Mouse (Mus musculus): ENCODE data around the gene Hmga1.
A peak's percentile ranks its signal among the peaks of the same experiment; 100 is the strongest.

The Hmga1 gene

GRCm38 (mm10) chr17:27556315-27557011 lies at the start of gene Hmga1:
TSS of gene Hmga1 (plus strand) at chr17:27556497.
- DNase-seq: peak; percentile 90

DNA sequence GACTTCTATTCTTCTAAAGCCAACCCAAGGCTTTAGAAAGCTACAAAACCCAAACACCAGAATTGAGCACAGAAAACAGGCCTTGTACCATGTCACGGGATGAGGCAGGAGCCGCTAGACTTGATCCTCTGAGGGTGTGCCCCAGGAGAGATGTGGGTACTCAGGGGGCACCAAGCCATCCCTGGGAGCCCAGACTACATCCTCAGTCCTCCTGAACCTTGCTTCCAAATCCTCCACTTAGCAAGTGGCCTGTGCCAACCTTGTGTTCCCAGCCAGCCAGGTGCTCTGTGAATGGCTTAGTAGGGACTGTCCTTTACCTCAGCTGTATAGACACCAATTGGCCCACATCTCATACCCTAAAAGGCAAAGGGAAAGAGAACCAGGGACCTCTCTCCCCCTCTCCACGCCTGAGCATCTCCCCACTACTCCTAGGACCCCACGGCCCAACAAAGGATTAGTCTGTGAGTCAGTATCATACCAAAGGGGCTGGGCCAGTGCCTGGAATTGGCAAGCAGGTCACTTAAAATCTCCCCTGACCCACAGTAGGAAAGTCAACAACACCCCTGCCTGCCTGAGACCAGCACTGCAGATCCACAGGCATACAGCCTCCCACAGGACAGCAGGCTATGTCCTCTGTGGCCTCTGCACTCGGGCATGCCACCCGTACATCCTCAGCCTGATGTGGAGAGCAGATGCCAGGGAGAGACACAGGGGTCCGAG lies 49.3 kb upstream of the Hmga1 start:
- peak; percentile 54 for DNase-seq

GRCm38 (mm10) chr17:27507591-27507945 lies 48.7 kb upstream of the Hmga1 start:
- no peak for DNase-seq

- no peak for DNase-seq
These were observed 48.3 kb upstream of the Hmga1 start for GRCm38 (mm10) chr17:27508002-27508401.

GRCm38 (mm10) chr17:27508513-27508912 lies 47.8 kb upstream of the Hmga1 start:
- no peak for DNase-seq

- peak; percentile 63 for DNase-seq
These were observed 47.2 kb upstream of the Hmga1 start for GRCm38 (mm10) chr17:27509056-27509455.

DNA sequence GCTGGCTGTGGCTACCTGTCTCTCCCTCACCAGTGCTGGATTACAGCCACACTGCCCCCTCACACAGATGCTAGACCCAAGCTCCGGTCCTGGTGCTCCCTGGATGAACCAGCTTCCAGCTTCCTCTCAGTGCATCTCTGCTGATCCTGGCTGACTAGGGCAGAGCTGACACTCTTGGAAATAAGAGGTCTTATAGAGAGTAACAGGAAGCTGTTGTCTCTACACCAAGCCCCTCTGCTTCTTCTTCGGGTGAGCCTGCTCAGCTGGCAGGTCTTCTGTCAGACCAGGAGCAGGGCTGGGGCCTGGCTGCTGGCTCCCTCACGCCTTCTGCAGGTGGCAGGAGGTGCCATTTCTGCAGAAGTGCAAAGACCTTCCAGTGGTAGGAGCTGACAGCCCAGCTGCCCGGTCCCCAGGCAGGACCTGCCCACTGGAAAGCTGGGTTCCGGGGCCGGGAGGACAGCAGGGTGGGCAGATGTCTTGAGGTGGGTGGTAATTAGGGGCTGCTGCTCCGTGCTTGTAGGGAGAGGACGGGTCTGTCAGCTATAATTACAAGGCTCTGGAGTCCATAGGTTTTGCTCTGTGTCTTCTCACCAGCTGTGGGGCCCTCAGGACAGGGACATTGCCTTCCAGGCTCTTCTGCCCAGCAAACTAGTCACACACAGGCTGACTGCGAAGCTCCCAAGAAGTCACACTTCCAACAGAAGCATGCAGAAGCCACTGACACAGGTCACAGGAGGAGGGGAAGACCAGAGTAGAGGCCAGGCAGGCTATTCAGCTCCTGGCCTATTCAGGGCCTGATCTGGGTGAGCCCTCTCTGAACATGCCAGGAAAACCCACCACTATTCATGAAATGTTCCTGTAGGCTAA lies 45.8 kb upstream of the Hmga1 start:
- DNase-seq: peak; percentile 65

DNA sequence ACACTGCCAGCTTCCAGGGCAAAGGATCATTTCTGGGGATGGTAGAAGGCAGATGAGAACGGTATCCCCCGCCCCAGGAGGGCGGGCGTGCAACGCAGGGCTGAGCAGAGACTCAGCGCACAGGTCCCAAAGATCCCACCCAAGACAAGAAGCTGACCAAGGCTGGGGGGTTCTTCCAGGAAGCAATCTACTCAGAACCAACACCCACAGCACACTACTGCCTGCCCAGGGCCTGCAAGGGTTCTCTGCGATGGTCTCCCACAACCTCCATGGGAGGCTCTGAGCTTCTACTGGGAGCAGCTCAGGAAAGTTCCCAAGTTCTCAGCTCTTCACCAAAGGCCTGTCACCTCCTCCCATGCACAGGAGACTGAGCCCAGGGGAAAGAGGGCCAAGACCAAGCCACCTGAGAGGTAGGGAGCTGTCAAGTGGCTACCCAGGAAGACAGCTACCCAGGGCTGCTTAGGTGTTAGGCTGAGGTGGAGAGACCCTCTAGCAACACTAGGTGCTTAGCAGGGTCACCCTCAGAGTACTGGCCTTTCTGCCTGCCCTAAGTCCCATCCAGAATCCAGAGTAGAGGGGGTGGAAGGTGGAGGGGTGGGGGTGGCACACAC lies 45.1 kb upstream of the Hmga1 start:
- DNase-seq: peak; percentile 57

GRCm38 (mm10) chr17:27511865-27512618 lies 44.3 kb upstream of the Hmga1 start:
- peak; percentile 91 for DNase-seq

DNA sequence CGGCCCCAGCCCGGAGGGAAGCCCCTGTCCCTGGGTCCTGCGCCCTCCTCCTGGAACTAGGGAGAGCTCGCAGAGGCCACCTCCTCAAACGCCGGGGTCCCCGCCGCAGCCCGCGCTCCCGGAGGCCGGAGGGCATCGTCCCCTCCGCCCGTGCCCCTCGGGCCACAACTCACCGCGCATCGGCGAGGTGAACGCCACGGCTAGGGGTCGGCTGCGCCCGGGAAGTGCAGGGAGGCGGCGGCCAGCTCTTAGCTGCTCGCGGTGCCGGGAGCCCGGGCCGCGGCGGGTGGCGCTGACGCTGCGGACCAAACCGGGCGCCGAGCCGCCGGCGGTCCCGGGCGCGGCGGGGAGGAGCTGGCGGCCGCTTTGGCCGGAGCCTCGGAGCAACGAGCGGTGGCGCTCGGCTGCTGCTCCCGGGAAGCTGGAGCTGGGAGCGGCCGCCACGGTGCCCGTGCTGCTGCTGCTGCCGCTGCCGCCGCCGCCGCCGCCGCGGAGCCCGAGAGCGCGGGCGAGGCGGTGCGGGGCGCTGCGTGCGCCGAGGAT lies 43.6 kb upstream of the Hmga1 start:
- DNase-seq: no peak

- DNase-seq: peak; percentile 86
These were observed 42.9 kb upstream of the Hmga1 start for GRCm38 (mm10) chr17:27513279-27513915.

DNA sequence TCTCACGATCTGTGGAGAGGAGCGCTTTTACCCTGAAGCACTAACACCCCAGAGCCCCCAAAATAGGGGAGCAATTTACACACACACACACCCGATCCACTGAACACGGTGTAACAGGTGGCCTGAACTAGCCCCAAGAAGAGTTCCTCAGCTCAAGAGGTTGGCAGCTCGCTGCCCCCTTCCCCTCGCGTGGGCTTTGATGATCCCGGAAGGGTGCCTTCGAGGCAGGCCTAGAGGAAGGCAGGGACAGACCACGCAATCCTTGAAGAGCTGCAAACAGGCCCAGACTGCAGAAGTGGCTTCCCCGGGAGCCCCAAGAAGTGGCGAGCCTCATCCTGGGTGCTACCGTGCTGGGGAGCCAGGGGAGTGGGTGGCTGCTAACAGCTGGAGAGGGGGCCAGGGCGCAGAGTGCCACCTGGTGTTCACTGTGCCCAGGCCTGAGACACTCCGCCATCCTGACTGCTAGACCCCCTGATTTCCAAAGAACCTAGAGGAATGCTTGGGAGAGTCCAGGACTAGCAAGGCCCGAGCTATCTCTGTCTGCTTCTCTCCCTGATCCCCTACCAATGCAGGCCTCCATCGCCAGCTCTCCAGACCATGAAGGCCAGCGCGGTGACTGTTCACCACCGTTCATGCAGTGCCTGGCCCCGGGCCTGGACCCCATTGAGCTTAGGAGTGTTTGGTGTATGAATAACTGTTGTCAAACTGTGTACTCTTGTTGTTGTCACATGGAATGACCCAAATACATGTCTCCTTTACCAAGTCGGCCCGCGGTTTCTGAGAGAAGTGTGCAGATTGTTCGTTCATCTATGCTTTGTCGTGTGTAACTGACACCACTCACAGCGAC lies 42.2 kb upstream of the Hmga1 start:
- DNase-seq: no peak

DNA sequence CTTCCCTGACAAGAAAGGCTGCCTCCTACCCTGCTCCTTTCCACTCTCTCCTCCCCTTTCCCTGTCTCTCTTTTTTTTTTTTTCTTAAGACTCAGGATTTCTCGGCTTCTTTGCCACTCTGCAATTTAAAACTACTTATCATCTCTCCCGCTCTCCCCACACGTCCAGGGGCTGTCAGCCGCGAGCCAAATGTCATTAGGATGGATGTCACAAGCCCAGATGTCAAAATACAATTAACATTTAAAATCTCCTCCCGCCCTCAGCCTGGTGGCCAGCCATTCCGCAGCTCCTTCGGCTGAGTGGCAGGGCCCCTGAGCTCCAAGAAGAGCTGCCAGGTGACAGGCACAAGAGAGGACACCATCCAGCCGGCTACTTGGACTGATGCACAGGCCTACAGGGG lies 38.0 kb upstream of the Hmga1 start:
- no peak for DNase-seq

DNA sequence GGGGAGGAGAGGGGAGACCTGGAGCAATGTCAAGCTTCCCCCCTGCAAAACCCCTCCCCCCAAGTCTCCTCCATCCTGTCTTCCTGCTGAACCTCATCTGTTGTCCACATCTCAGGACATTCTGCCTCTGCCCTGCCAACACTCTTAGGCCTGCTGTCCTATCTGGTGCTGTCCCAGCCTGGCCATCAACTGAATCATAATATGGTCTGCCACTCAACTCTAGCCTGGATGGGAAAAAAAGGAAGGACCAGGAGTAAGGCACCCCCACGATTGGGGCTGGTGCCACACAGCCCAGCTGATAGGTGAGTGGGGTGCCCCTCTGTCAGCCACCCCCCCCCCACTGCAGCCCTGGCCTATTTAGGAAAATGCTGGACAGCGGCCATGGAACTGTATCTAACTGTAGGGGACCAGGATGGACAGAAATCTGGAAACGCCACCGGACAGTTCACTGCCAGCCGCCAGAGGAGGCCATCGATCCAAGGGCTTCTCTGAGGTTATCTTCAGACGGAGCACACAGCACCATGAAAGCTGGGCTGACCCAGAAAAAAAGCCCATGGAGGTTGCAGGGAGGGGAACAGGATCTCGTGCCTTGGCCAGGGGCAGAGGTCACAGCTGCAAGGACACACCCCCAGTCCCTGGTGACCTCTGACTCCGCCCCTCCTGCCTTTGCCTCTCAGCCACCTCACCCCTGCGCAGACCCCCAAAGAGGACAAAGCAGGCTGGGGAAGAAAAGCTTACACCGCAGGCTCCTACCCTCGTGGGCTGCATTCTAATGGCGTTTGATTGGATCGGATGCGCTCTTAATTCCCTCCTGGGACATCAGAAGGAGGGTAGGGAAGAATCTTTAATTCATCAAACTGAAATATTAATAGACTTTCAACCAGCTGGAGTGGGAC lies 37.3 kb upstream of the Hmga1 start:
- no peak for DNase-seq

- DNase-seq: peak; percentile 79
These were observed 35.7 kb upstream of the Hmga1 start for GRCm38 (mm10) chr17:27520557-27520956.

- no peak for DNase-seq
These were observed 35.0 kb upstream of the Hmga1 start, which contains the start of gene Grm4 for GRCm38 (mm10) chr17:27521303-27521702. TSS of gene Grm4 (minus strand) at chr17:27521403.

DNA sequence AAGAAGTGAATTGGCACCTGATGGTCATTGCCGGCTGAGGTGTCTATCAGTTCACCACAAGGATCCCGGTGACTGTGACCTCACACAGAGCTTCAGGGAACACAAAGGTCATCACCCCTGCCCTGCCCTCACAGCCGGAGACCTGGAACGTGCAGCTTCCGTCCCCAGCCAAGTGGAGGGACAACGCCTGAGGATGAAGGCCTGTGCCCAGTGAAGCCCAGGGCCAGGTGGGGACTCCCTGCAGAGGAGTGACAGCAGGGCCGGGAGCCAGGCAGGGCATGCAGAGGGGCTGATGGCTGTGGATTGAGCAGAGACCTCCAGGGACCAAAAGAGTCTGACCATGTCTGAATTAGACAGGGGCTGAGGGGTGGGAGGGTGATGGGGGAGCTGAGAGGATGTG lies 33.2 kb upstream of the Hmga1 start:
- no peak for DNase-seq

DNA sequence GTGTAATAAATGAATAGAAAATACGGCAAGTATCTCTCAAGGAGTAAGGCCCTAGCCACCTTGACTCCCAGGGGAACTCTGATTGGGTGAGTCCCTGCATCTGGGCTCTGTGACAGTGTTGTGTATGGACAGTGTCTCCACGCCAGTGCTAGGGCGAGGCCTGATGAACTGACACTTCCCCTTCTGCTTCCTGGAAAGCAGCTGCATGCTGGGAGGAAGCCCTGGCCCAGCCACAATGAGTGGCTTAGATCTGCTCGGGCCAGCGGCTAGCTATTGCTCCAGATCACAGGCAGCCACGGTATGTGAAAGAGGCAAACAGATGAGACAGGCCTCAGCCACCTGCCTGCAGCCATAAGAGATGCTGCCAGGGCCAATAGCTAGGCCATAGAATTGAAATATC lies 29.1 kb upstream of the Hmga1 start:
- DNase-seq: no peak

DNA sequence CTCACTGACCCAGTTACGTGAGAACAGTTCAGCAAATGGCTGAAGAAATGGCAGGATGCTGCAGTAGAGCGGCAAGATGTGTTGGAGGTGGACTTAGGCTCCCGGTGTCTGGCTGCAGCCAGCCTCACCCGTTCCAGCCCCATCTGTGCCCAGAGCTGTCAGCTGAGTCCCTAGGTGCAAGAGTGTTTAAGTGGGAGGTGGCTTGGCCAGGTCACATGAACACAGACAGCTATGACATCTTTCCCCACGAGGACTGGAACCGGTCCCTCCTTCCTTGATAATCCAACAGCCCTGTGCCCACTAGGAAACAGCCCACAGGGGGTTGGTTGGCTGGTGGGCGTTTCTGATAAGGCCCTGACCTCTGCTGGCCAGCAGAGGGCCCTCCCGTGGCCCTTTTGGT lies 28.3 kb upstream of the Hmga1 start:
- DNase-seq: no peak

- DNase-seq: no peak
These were observed 27.5 kb upstream of the Hmga1 start for GRCm38 (mm10) chr17:27528767-27529166.
